Mouse (Mus musculus) heart, adult 8-10 months (tissue): Measurements from ENCODE around the gene Rassf8. TPM values are rescaled to one million over a fixed set of nuclear protein-coding genes. Genes with fewer than 3 reads are reported as not detected.

Experiments
- DNase-seq: peaks from one replicate; pipeline ENCODE4 v3.0.0; 2022; ENCODE audit warnings: low spot score
- total RNA-seq, 4 experiments: library from RNA; stranded (reverse); gene quantifications; 2 replicates each; pipeline ENCODE4 v1.2.4; 2022

Gene Rassf8
- 10 to 100 TPM; 54.3 to 61.5 (median 55.4) TPM for total RNA-seq

GRCm38 (mm10) chr6:145746132-145746849 is at the start of gene Rassf8:
TSS of gene Rassf8 (plus strand) at chr6:145746748.
- peak; percentile 85 for DNase-seq

- no peak for DNase-seq
Observed at GRCm38 (mm10) chr6:145701021-145701540, 45.5 kb upstream of the Rassf8 start.

GRCm38 (mm10) chr6:145703667-145704066 is 42.9 kb upstream of the Rassf8 start:
- no peak for DNase-seq

- DNase-seq = no peak
Observed at GRCm38 (mm10) chr6:145709956-145710720, 36.4 kb upstream of the Rassf8 start.

- DNase-seq = no peak
Observed at GRCm38 (mm10) chr6:145710797-145711196, 35.8 kb upstream of the Rassf8 start.

GRCm38 (mm10) chr6:145711320-145711719 is 35.2 kb upstream of the Rassf8 start:
- no peak for DNase-seq

GRCm38 (mm10) chr6:145713241-145714114 is 33.1 kb upstream of the Rassf8 start:
- DNase-seq = no peak

GRCm38 (mm10) chr6:145714131-145714530 is 32.4 kb upstream of the Rassf8 start:
- no peak for DNase-seq

GRCm38 (mm10) chr6:145722596-145722995 is 24.0 kb upstream of the Rassf8 start:
- DNase-seq = no peak

GRCm38 (mm10) chr6:145723131-145723863 is 23.3 kb upstream of the Rassf8 start:
- no peak for DNase-seq

GRCm38 (mm10) chr6:145725849-145726248 is 20.7 kb upstream of the Rassf8 start:
- no peak for DNase-seq

GRCm38 (mm10) chr6:145726986-145727385 is 19.6 kb upstream of the Rassf8 start:
- no peak for DNase-seq

- DNase-seq = no peak
Observed at GRCm38 (mm10) chr6:145732868-145733267, 13.7 kb upstream of the Rassf8 start.

GRCm38 (mm10) chr6:145733276-145733675 is 13.3 kb upstream of the Rassf8 start:
- DNase-seq = no peak

- no peak for DNase-seq
Observed at GRCm38 (mm10) chr6:145733911-145734310, 12.6 kb upstream of the Rassf8 start.

- DNase-seq = no peak
Observed at GRCm38 (mm10) chr6:145736099-145736498, 10.4 kb upstream of the Rassf8 start.

GRCm38 (mm10) chr6:145739231-145739630 is 7.3 kb upstream of the Rassf8 start:
- DNase-seq = no peak

GRCm38 (mm10) chr6:145740011-145740410 is 6.5 kb upstream of the Rassf8 start:
- DNase-seq = no peak

GRCm38 (mm10) chr6:145745291-145745690 is 1.3 kb upstream of the Rassf8 start:
- no peak for DNase-seq

- DNase-seq = peak; percentile 38
Observed at GRCm38 (mm10) chr6:145746921-145747670, 548 bp downstream of the Rassf8 start.
